Mouse (Mus musculus) lung, postnatal 0 days (tissue): ENCODE data around the gene Midn.

ENCODE experiments used
- CTCF ChIP-seq: IDR thresholded peaks from 2 replicates; pipeline ENCODE4 v1.5.1; 2016; ENCODE audit warnings: antibody characterized with exemption, mild to moderate bottlenecking
- EP300 ChIP-seq: IDR thresholded peaks from 2 replicates; pipeline ENCODE4 v1.6.1; 2016; ENCODE audit warnings: antibody characterized with exemption, mild to moderate bottlenecking, control low read depth

- TF ChIP-seq CTCF (no peak), EP300 (no peak)
These were observed 56.0 kb downstream of the Midn start for GRCm38 (mm10) chr10:80204055-80204454.
